ENCODE assay signal across 8 mouse cellular contexts in genomic region chr11:51059151-51059571, GRCm38 (mm10). TPM values are rescaled to one million over a fixed set of nuclear protein-coding genes. Genes with fewer than 3 reads are reported as not detected.
DNase-seq lines count a peak whose midpoint lies in the region; ATAC-seq and TF ChIP-seq lines count a peak whose summit lies in the region.

TSS of gene Zfp354a (plus strand) at chr11:51059257.

- TF ChIP-seq POLR2A in thymus, adult 2 months (IDR thresholded peaks at IDR 0.05; ENCODE audit: control insufficient read depth, extremely low read depth, insufficient read depth, low read length, poor library complexity): no peak
- no peak for TF ChIP-seq POLR2A in heart, adult 2 months (IDR thresholded peaks at IDR 0.05; ENCODE audit: insufficient read depth, low read depth, low read length)
- no peak for TF ChIP-seq POLR2A in kidney, adult 2 months (IDR thresholded peaks at IDR 0.05; ENCODE audit: low read depth, low read length)

- H3K9ac ChIP-seq in embryonic facial prominence, embryonic 12.5 days: peak within 1 kb of the TSS; percentile 72
- peak within 1 kb of the TSS; percentile 93 for H3K9ac ChIP-seq in heart, adult 2 months (ENCODE audit: low read depth, low read length)
- H3K9ac ChIP-seq in midbrain, embryonic 13.5 days (replicated peaks): peak within 1 kb of the TSS; percentile 80
- H3K9ac ChIP-seq in stomach, embryonic 16.5 days (ENCODE audit: low read length): peak within 1 kb of the TSS; percentile 94

- WGBS in thymus, adult 2 months: 3% methylated on average over 32 of the region's 32 CpGs
- WGBS in embryonic facial prominence, embryonic 12.5 days: 1% methylated on average over 32 of the region's 32 CpGs
- WGBS in heart, adult 2 months: under 1% methylated on average over 32 of the region's 32 CpGs
- under 1% methylated on average over 32 of the region's 32 CpGs for WGBS in kidney, adult 2 months
- under 1% methylated on average over 32 of the region's 32 CpGs for WGBS in midbrain, embryonic 13.5 days
- under 1% methylated on average over 32 of the region's 32 CpGs for WGBS in stomach, embryonic 16.5 days

- H3K4me3 ChIP-seq in thymus, adult 2 months (ENCODE audit: control insufficient read depth, insufficient read depth, low read length): peak within 1 kb of the TSS; percentile 15
- H3K4me3 ChIP-seq in embryonic facial prominence, embryonic 12.5 days: peak within 1 kb of the TSS; percentile 83
- peak within 1 kb of the TSS; percentile 70 for H3K4me3 ChIP-seq in heart, adult 2 months
- H3K4me3 ChIP-seq in kidney, adult 2 months (ENCODE audit: insufficient read depth, low read depth, low read length): peak within 1 kb of the TSS; percentile 91
- H3K4me3 ChIP-seq in midbrain, embryonic 13.5 days (replicated peaks): peak within 1 kb of the TSS; percentile 80
- peak within 1 kb of the TSS; percentile 89 for H3K4me3 ChIP-seq in stomach, embryonic 16.5 days (replicated peaks; ENCODE audit: low read length)

- DNase-seq in thymus, adult 2 months: no peak
- no peak for DNase-seq in thymus, postnatal 36 days
- DNase-seq in heart, adult 2 months: peak; percentile 74 to 75
- DNase-seq in kidney, adult 2 months: peak; percentile 85
- peak; percentile 80 for DNase-seq in left cerebral cortex, postnatal 4 days

- no peaks in the 10 kb centered on the region for H3K4me1 ChIP-seq in thymus, adult 2 months (replicated peaks; ENCODE audit: control insufficient read depth, insufficient read depth, low read length)
- H3K4me1 ChIP-seq in embryonic facial prominence, embryonic 12.5 days: peaks cover 8% of the 10 kb centered on the region
- H3K4me1 ChIP-seq in heart, adult 2 months (ENCODE audit: control insufficient read depth, insufficient read depth, low read length): peaks cover 1% of the 10 kb centered on the region; the same call in 1 of the 2 replicates
- H3K4me1 ChIP-seq in kidney, adult 2 months (ENCODE audit: control insufficient read depth, insufficient read depth, low read length): peaks cover 8% of the 10 kb centered on the region
- peaks cover 13% of the 10 kb centered on the region for H3K4me1 ChIP-seq in midbrain, embryonic 13.5 days (replicated peaks)
- peaks cover 7% of the 10 kb centered on the region for H3K4me1 ChIP-seq in stomach, embryonic 16.5 days (ENCODE audit: control insufficient read depth, insufficient read depth, low read length)

- no peaks in the 10 kb centered on the region for H3K9me3 ChIP-seq in embryonic facial prominence, embryonic 12.5 days
- no peaks in the 10 kb centered on the region for H3K9me3 ChIP-seq in midbrain, embryonic 13.5 days
- H3K9me3 ChIP-seq in stomach, embryonic 16.5 days (replicated peaks; ENCODE audit: control insufficient read depth, low read length): no peaks in the 10 kb centered on the region

- peak within 1 kb of the TSS; percentile 55 for H3K4me2 ChIP-seq in embryonic facial prominence, embryonic 12.5 days (replicated peaks)
- H3K4me2 ChIP-seq in midbrain, embryonic 13.5 days (replicated peaks): peak within 1 kb of the TSS; percentile 85
- peak within 1 kb of the TSS; percentile 90 for H3K4me2 ChIP-seq in stomach, embryonic 16.5 days (ENCODE audit: low read depth, low read length)

- no peak within 1 kb of the TSS for H3K27ac ChIP-seq in thymus, adult 2 months (ENCODE audit: control insufficient read depth, insufficient read depth, low read length)
- H3K27ac ChIP-seq in embryonic facial prominence, embryonic 12.5 days: no peak within 1 kb of the TSS
- peak within 1 kb of the TSS; percentile 58 for H3K27ac ChIP-seq in heart, adult 2 months
- H3K27ac ChIP-seq in kidney, adult 2 months (ENCODE audit: insufficient read depth, low read depth, low read length): peak within 1 kb of the TSS; percentile 57
- H3K27ac ChIP-seq in midbrain, embryonic 13.5 days: no peak within 1 kb of the TSS
- peak within 1 kb of the TSS; percentile 52; the same call in 1 of the 2 replicates for H3K27ac ChIP-seq in stomach, embryonic 16.5 days (ENCODE audit: low read length)

- intact Hi-C loops in heart, adult 2 months (cut with DNase I): loop anchor here (2.0 to 5.0 kb wide), 2 partner anchors 127 to 232 kb away; partner anchors contain the start of genes Zfp354b and Zfp354c
- intact Hi-C loops in left cerebral cortex, postnatal 4 days (cut with DNase I): no loop called here

- no peaks in the 10 kb centered on the region for H3K36me3 ChIP-seq in thymus, adult 2 months (ENCODE audit: control insufficient read depth, insufficient read depth, low read length)
- H3K36me3 ChIP-seq in embryonic facial prominence, embryonic 12.5 days: peaks cover 17% of the 10 kb centered on the region
- no peaks in the 10 kb centered on the region for H3K36me3 ChIP-seq in heart, adult 2 months (ENCODE audit: control insufficient read depth, insufficient read depth, low read length)
- H3K36me3 ChIP-seq in kidney, adult 2 months (ENCODE audit: control insufficient read depth, insufficient read depth, low read length): no peaks in the 10 kb centered on the region; the same call in 1 of the 2 replicates
- peaks cover 31% of the 10 kb centered on the region for H3K36me3 ChIP-seq in midbrain, embryonic 13.5 days
- no peaks in the 10 kb centered on the region; the same call in 1 of the 2 replicates for H3K36me3 ChIP-seq in stomach, embryonic 16.5 days (ENCODE audit: control insufficient read depth, insufficient read depth, low read length)

- no peak for TF ChIP-seq EP300 in heart, adult 2 months (IDR thresholded peaks at IDR 0.05; ENCODE audit: insufficient read depth, low read depth, low read length)

- no peak for TF ChIP-seq CTCF in thymus, adult 2 months (IDR thresholded peaks at IDR 0.05; ENCODE audit: borderline replicate concordance, control insufficient read depth, extremely low read depth, insufficient read depth, low read length, poor library complexity)
- TF ChIP-seq CTCF in heart, adult 2 months (IDR thresholded peaks at IDR 0.05): 0 out of 2 replicates have a peak, but pooled peaks have one; percentile 15
- TF ChIP-seq CTCF in kidney, adult 2 months (conservative IDR thresholded peaks at IDR 0.05; ENCODE audit: insufficient read depth, insufficient read length, low read depth, low read length): no peak

- H3K79me2 ChIP-seq in heart, adult 2 months (replicated peaks; ENCODE audit: control insufficient read depth, insufficient read depth, low read length): no peaks in the 10 kb centered on the region

- peak; percentile 83 for ATAC-seq in embryonic facial prominence, embryonic 12.5 days (ENCODE audit: insufficient number of reproducible peaks, insufficient read depth, low FRiP score, low TSS enrichment)
- ATAC-seq in midbrain, embryonic 13.5 days: peak; percentile 95
- peak; percentile 87 for ATAC-seq in stomach, embryonic 16.5 days (ENCODE audit: insufficient read depth, low FRiP score)

- H3K27me3 ChIP-seq in thymus, adult 2 months (ENCODE audit: control insufficient read depth, insufficient read depth, low read length): no peaks in the 10 kb centered on the region
- no peaks in the 10 kb centered on the region for H3K27me3 ChIP-seq in embryonic facial prominence, embryonic 12.5 days
- no peaks in the 10 kb centered on the region for H3K27me3 ChIP-seq in heart, adult 2 months (ENCODE audit: control insufficient read depth, insufficient read depth, low read length)
- H3K27me3 ChIP-seq in kidney, adult 2 months (replicated peaks; ENCODE audit: control insufficient read depth, insufficient read depth, low read length): no peaks in the 10 kb centered on the region
- no peaks in the 10 kb centered on the region for H3K27me3 ChIP-seq in midbrain, embryonic 13.5 days
- H3K27me3 ChIP-seq in stomach, embryonic 16.5 days (ENCODE audit: control insufficient read depth, insufficient read depth, low read length): no peaks in the 10 kb centered on the region

RNA-seq across cellular contexts. Expression of gene Zfp354a, which starts in this region (rescaled TPM):
- 0.15 and 0.32 TPM in 2 replicates for polyA plus RNA-seq in thymus, adult 2 months (2012; rRNA removed)
- 9.2 and 10.6 TPM in 2 replicates for polyA plus RNA-seq in embryonic facial prominence, embryonic 12.5 days (2016; fragmentation: Nextera tagmentation; extraction: Ambion mirVana)
- 1 to 10 TPM; 1.2 to 1.3 TPM for total RNA-seq in heart, adult 2 months (2021)
- polyA plus RNA-seq in heart, adult 2 months (2012; rRNA removed): 0.86 and 1.3 TPM in 2 replicates
- polyA plus RNA-seq in kidney, adult 2 months (2012; rRNA removed): 2.2 and 5.2 TPM in 2 replicates
- total RNA-seq in left cerebral cortex, postnatal 4 days (2021): 10 to 100 TPM; 11.1 to 11.2 TPM
- 11.3 and 11.6 TPM in 2 replicates for polyA plus RNA-seq in midbrain, embryonic 13.5 days (2015; fragmentation: Nextera tagmentation; extraction: Ambion mirVana)
- polyA plus RNA-seq in stomach, embryonic 16.5 days (2015; fragmentation: Nextera tagmentation; extraction: Ambion mirVana): 7.4 TPM in 2 replicates

Comparison
In these comparisons a context has a peak if more than half of its experiments do, and no peak if none do; other contexts are left out.
1. RNA of gene Zfp354a (total RNA-seq): 11.1 to 11.2 TPM in left cerebral cortex, postnatal 4 days; 1.2 to 1.3 TPM in heart, adult 2 months; every median in the first group is over 4 times any median in the second.
2. DNase-seq: peak in heart, adult 2 months (2 of 2), kidney, adult 2 months (single experiment) and left cerebral cortex, postnatal 4 days (single experiment); none in thymus, adult 2 months (single experiment) and thymus, postnatal 36 days (0 of 2).
3. H3K27ac ChIP-seq: peak in heart, adult 2 months (single experiment), kidney, adult 2 months (single experiment) and stomach, embryonic 16.5 days (single experiment); none in thymus, adult 2 months (single experiment), embryonic facial prominence, embryonic 12.5 days (single experiment) and midbrain, embryonic 13.5 days (single experiment).
4. H3K4me3 ChIP-seq: peak in every context shown above with its lines; median percentile 91 in kidney, adult 2 months; 89 in stomach, embryonic 16.5 days; 83 in embryonic facial prominence, embryonic 12.5 days; 80 in midbrain, embryonic 13.5 days; 70 in heart, adult 2 months; 15 in thymus, adult 2 months.
5. Peak in every context shown above with its lines, with median percentiles within 50 percentile points of each other: ATAC-seq, H3K4me2 ChIP-seq and H3K9ac ChIP-seq.